Mouse (Mus musculus): ENCODE results near the gene Itih4. TPM values are rescaled to one million over a fixed set of nuclear protein-coding genes. Genes with fewer than 3 reads are reported as not detected.

Gene Itih4
- polyA plus RNA-seq, 1 experiment from 2014 or later, result 7.7 TPM

GRCm38 (mm10) chr14:30888271-30888732 lies 2.0 kb downstream of the Itih4 start:
- peak; percentile 70 for ATAC-seq (ENCODE audit: insufficient read depth, low FRiP score)
- H3K27me3 ChIP-seq (ENCODE audit: control insufficient read depth, insufficient read depth, low read length), result no peaks in the 10 kb centered on the region
- no peaks in the 10 kb centered on the region for H3K36me3 ChIP-seq (ENCODE audit: control insufficient read depth, insufficient read depth, low read length)
- peak overlapping the region; percentile 32 for H3K4me2 ChIP-seq (ENCODE audit: low read depth, low read length)
- no peak overlapping the region for H3K27ac ChIP-seq (ENCODE audit: low read length)
- H3K4me3 ChIP-seq (replicated peaks; ENCODE audit: low read length), result no peak overlapping the region
- no peaks in the 10 kb centered on the region for H3K9me3 ChIP-seq (replicated peaks; ENCODE audit: control insufficient read depth, low read length)
- peaks cover 15% of the 10 kb centered on the region for H3K4me1 ChIP-seq (ENCODE audit: control insufficient read depth, insufficient read depth, low read length)
- no peak overlapping the region for H3K9ac ChIP-seq (ENCODE audit: low read length)
- WGBS, result 3% methylated on average over 9 of the region's 9 CpGs

DNA sequence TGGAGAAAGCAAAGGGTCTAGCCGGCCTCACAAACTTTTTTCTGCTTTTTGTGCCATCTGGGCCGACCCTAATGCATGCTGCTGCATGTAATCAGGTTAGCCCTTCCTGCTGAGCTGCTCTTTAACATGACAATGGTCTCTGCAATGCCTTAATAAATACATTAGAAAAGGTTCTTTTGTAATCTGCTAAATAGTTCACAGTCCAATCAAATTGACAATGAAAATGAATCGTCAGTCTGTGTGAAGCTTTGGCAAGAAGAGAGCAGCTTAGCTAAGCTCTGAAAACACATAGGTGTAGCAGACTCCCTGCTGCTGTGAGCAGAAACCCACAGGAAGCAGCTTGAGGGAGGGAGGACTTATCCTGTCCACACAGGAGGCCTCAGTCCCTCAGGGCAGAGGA lies 13.7 kb downstream of the Itih4 start:
- no peak overlapping the region for H3K27ac ChIP-seq (ENCODE audit: low read length)
- H3K4me1 ChIP-seq (ENCODE audit: control insufficient read depth, insufficient read depth, low read length), result no peaks in the 10 kb centered on the region
- 69% methylated on average over 3 of the region's 3 CpGs for WGBS
- no peak overlapping the region for H3K9ac ChIP-seq (ENCODE audit: low read length)
- H3K4me2 ChIP-seq (ENCODE audit: low read depth, low read length), result no peak overlapping the region
- H3K4me3 ChIP-seq (replicated peaks; ENCODE audit: low read length), result no peak overlapping the region
- H3K36me3 ChIP-seq (ENCODE audit: control insufficient read depth, insufficient read depth, low read length), result no peaks in the 10 kb centered on the region
- no peaks in the 10 kb centered on the region for H3K9me3 ChIP-seq (replicated peaks; ENCODE audit: control insufficient read depth, low read length)
- no peaks in the 10 kb centered on the region for H3K27me3 ChIP-seq (ENCODE audit: control insufficient read depth, insufficient read depth, low read length)
- ATAC-seq (ENCODE audit: insufficient read depth, low FRiP score), result no peak

GRCm38 (mm10) chr14:30902628-30903027 lies 16.4 kb downstream of the Itih4 start:
- no peak overlapping the region for H3K4me3 ChIP-seq (replicated peaks; ENCODE audit: low read length)
- H3K4me1 ChIP-seq (ENCODE audit: control insufficient read depth, insufficient read depth, low read length), result no peaks in the 10 kb centered on the region
- no peak overlapping the region for H3K4me2 ChIP-seq (ENCODE audit: low read depth, low read length)
- H3K9me3 ChIP-seq (replicated peaks; ENCODE audit: control insufficient read depth, low read length), result no peaks in the 10 kb centered on the region
- H3K36me3 ChIP-seq (ENCODE audit: control insufficient read depth, insufficient read depth, low read length), result no peaks in the 10 kb centered on the region
- no peak overlapping the region for H3K9ac ChIP-seq (ENCODE audit: low read length)
- ATAC-seq (ENCODE audit: insufficient read depth, low FRiP score), result no peak
- H3K27ac ChIP-seq (ENCODE audit: low read length), result no peak overlapping the region
- 82% methylated on average over 5 of the region's 5 CpGs for WGBS
- H3K27me3 ChIP-seq (ENCODE audit: control insufficient read depth, insufficient read depth, low read length), result no peaks in the 10 kb centered on the region

DNA sequence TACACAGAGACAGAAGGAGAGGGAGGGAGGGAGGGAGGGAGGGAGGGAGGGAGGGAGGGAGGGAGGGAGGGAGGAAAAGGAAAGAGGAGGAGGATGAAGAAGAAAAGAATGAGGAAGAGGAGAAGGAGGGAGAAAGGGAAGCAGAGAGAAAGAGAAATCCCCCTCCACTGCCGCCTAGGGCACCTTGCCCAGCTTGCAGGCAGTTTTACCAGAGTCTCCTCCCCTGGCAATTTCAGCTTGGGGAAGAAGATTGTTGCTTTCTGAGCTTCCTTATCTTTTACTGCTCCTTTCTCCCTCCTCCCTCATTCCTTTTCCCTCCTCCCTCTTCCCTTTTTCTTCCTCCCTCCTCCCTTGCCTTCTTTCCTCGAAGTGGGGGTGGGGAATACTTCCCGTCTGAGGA lies 16.8 kb downstream of the Itih4 start:
- H3K4me1 ChIP-seq (ENCODE audit: control insufficient read depth, insufficient read depth, low read length), result no peaks in the 10 kb centered on the region
- H3K4me3 ChIP-seq (replicated peaks; ENCODE audit: low read length), result no peak overlapping the region
- ATAC-seq (ENCODE audit: insufficient read depth, low FRiP score), result no peak
- no peaks in the 10 kb centered on the region for H3K36me3 ChIP-seq (ENCODE audit: control insufficient read depth, insufficient read depth, low read length)
- no peaks in the 10 kb centered on the region for H3K9me3 ChIP-seq (replicated peaks; ENCODE audit: control insufficient read depth, low read length)
- H3K4me2 ChIP-seq (ENCODE audit: low read depth, low read length), result no peak overlapping the region
- WGBS, result 59% methylated on average over 3 of the region's 3 CpGs
- H3K27ac ChIP-seq (ENCODE audit: low read length), result no peak overlapping the region
- H3K27me3 ChIP-seq (ENCODE audit: control insufficient read depth, insufficient read depth, low read length), result no peaks in the 10 kb centered on the region
- H3K9ac ChIP-seq (ENCODE audit: low read length), result no peak overlapping the region

GRCm38 (mm10) chr14:30904307-30904706 lies 18.0 kb downstream of the Itih4 start:
- Histone ChIP-seq H3K9ac (ENCODE audit: low read length) (no peak overlapping the region), H3K27ac (ENCODE audit: low read length) (no peak overlapping the region), H3K4me2 (ENCODE audit: low read depth, low read length) (no peak overlapping the region), H3K27me3 (ENCODE audit: control insufficient read depth, insufficient read depth, low read length) (no peaks in the 10 kb centered on the region), H3K9me3 (replicated peaks; ENCODE audit: control insufficient read depth, low read length) (no peaks in the 10 kb centered on the region), H3K4me1 (ENCODE audit: control insufficient read depth, insufficient read depth, low read length) (no peaks in the 10 kb centered on the region), H3K4me3 (replicated peaks; ENCODE audit: low read length) (no peak overlapping the region), H3K36me3 (ENCODE audit: control insufficient read depth, insufficient read depth, low read length) (no peaks in the 10 kb centered on the region)
- WGBS, result 76% methylated on average over 8 of the region's 8 CpGs
- no peak for ATAC-seq (ENCODE audit: insufficient read depth, low FRiP score)

DNA sequence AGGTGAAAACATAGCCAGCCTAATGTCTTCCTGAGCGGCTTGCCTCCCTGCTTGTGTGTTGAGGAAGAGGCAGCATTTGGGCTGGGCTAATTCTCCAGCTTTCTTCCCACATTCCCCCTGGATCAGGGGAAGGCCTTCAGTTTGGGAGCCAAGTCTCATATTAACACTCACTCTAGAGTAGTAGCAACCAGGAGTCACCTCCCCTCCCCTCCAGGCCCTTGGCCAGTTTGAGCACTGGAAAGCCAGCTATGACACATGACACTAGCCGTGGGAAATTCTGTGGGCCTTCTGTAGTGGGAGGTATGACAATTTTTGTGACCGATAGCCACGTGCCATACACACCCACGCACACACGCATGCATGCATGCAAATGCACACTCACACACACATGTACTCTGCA lies 19.7 kb downstream of the Itih4 start:
- Histone ChIP-seq H3K36me3 (ENCODE audit: control insufficient read depth, insufficient read depth, low read length) (no peaks in the 10 kb centered on the region), H3K9ac (ENCODE audit: low read length) (no peak overlapping the region), H3K4me2 (ENCODE audit: low read depth, low read length) (no peak overlapping the region), H3K9me3 (replicated peaks; ENCODE audit: control insufficient read depth, low read length) (no peaks in the 10 kb centered on the region), H3K27ac (ENCODE audit: low read length) (no peak overlapping the region), H3K27me3 (ENCODE audit: control insufficient read depth, insufficient read depth, low read length) (no peaks in the 10 kb centered on the region), H3K4me1 (ENCODE audit: control insufficient read depth, insufficient read depth, low read length) (no peaks in the 10 kb centered on the region), H3K4me3 (replicated peaks; ENCODE audit: low read length) (no peak overlapping the region)
- ATAC-seq (ENCODE audit: insufficient read depth, low FRiP score), result no peak
- 84% methylated on average over 6 of the region's 6 CpGs for WGBS

DNA sequence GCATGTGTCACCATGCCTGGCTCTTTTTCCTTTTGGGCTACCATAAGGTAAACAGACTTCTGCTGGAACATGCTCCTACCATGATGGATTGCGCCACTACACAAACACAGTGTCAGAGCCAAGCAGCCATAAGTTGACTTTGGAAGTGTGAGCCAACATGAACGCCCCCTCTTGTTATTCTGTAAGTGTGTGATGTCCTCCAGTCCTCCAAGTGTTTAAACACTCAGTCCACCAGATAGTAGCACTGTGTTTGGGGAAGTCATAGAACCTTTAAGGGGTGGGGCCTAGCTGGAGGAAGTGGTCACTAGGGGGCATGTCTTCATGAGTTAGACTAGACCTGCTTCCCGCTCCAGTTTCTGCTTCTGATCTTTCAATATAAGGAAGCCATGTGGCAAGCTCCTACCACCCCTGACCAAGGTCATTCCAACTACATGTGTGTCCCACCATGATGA lies 21.6 kb downstream of the Itih4 start:
- Histone ChIP-seq H3K4me3 (replicated peaks; ENCODE audit: low read length) (no peak overlapping the region), H3K9me3 (replicated peaks; ENCODE audit: control insufficient read depth, low read length) (no peaks in the 10 kb centered on the region), H3K36me3 (ENCODE audit: control insufficient read depth, insufficient read depth, low read length) (no peaks in the 10 kb centered on the region), H3K27me3 (ENCODE audit: control insufficient read depth, insufficient read depth, low read length) (no peaks in the 10 kb centered on the region), H3K27ac (ENCODE audit: low read length) (peak overlapping the region; percentile 68), H3K4me1 (ENCODE audit: control insufficient read depth, insufficient read depth, low read length) (no peaks in the 10 kb centered on the region), H3K4me2 (ENCODE audit: low read depth, low read length) (no peak overlapping the region), H3K9ac (ENCODE audit: low read length) (no peak overlapping the region)
- peak; percentile 83 for ATAC-seq (ENCODE audit: insufficient read depth, low FRiP score)
- 35% methylated on average over 3 of the region's 3 CpGs for WGBS

DNA sequence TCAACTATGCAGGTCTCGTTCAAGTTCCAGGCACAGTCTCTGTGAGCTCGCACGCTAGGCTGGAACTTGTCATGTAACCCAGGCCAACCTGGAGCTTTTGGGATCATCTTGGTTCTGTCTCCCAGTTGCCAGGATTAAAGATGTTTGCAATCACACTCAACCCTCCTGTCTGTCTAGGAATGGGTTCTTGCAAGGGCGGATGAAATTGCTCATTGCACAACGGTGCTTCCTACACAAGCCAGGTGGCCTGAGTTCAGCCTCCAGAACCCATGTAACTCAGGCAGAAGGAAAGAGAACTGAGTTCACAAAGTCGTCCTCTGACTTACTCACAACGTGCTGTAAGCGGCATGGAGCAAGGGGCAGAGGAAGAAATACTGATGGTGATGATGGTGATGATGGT lies 24.9 kb downstream of the Itih4 start:
- 88% methylated on average over 8 of the region's 8 CpGs for WGBS

DNA sequence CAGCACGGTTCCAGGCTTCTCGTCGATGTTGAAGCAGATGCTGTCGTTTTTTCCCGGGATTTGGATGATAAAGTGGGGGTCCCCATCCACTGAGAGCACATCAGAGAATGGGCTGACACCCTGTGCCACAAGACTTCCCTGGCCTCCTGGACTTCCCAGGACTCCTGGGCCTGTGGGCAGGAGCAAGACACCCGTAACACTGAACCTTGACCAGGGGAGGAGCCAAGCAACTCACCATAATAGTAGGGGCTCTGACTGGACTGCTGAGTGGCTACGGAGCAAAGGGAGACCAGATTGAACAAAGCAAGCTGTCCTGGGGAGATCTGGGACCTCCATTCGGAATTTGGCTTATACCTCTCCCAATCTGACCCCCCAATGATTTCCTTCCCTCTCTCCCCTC lies 26.4 kb downstream of the Itih4 start:
- Histone ChIP-seq H3K9ac (ENCODE audit: low read length) (no peak overlapping the region), H3K36me3 (ENCODE audit: control insufficient read depth, insufficient read depth, low read length) (no peaks in the 10 kb centered on the region), H3K27ac (ENCODE audit: low read length) (no peak overlapping the region), H3K4me2 (ENCODE audit: low read depth, low read length) (no peak overlapping the region), H3K4me1 (ENCODE audit: control insufficient read depth, insufficient read depth, low read length) (no peaks in the 10 kb centered on the region), H3K27me3 (ENCODE audit: control insufficient read depth, insufficient read depth, low read length) (no peaks in the 10 kb centered on the region), H3K9me3 (replicated peaks; ENCODE audit: control insufficient read depth, low read length) (no peaks in the 10 kb centered on the region), H3K4me3 (replicated peaks; ENCODE audit: low read length) (no peak overlapping the region)
- no peak for ATAC-seq (ENCODE audit: insufficient read depth, low FRiP score)
- WGBS, result 70% methylated on average over 8 of the region's 8 CpGs

More for the DNA sequence above, 24.9 kb downstream of the Itih4 start:
- Histone ChIP-seq H3K4me3 (replicated peaks; ENCODE audit: low read length) (no peak overlapping the region), H3K9me3 (replicated peaks; ENCODE audit: control insufficient read depth, low read length) (no peaks in the 10 kb centered on the region), H3K27me3 (ENCODE audit: control insufficient read depth, insufficient read depth, low read length) (no peaks in the 10 kb centered on the region), H3K4me1 (ENCODE audit: control insufficient read depth, insufficient read depth, low read length) (no peaks in the 10 kb centered on the region), H3K9ac (ENCODE audit: low read length) (no peak overlapping the region), H3K27ac (ENCODE audit: low read length) (no peak overlapping the region), H3K36me3 (ENCODE audit: control insufficient read depth, insufficient read depth, low read length) (no peaks in the 10 kb centered on the region), H3K4me2 (ENCODE audit: low read depth, low read length) (no peak overlapping the region)
- ATAC-seq (ENCODE audit: insufficient read depth, low FRiP score), result no peak

- H3K4me2 ChIP-seq (ENCODE audit: low read depth, low read length), result no peak overlapping the region
- 79% methylated on average over 5 of the region's 5 CpGs for WGBS
- no peaks in the 10 kb centered on the region for H3K4me1 ChIP-seq (ENCODE audit: control insufficient read depth, insufficient read depth, low read length)
- H3K9ac ChIP-seq (ENCODE audit: low read length), result no peak overlapping the region
- no peak for ATAC-seq (ENCODE audit: insufficient read depth, low FRiP score)
- H3K36me3 ChIP-seq (ENCODE audit: control insufficient read depth, insufficient read depth, low read length), result no peaks in the 10 kb centered on the region
- H3K9me3 ChIP-seq (replicated peaks; ENCODE audit: control insufficient read depth, low read length), result no peaks in the 10 kb centered on the region
- H3K27ac ChIP-seq (ENCODE audit: low read length), result no peak overlapping the region
- H3K4me3 ChIP-seq (replicated peaks; ENCODE audit: low read length), result no peak overlapping the region
- no peaks in the 10 kb centered on the region for H3K27me3 ChIP-seq (ENCODE audit: control insufficient read depth, insufficient read depth, low read length)
Measured at GRCm38 (mm10) chr14:30913404-30913803, 27.1 kb downstream of the Itih4 start.
